Mouse (Mus musculus) forebrain, embryonic 12.5 days (tissue): ENCODE measurements around the gene Mrps21. TPM values are rescaled to one million over a fixed set of nuclear protein-coding genes. Genes with fewer than 3 reads are reported as not detected.
"Not testable (repeated sequence)": the region's sequence is repeated elsewhere in the genome, so short reads cannot be mapped to it uniquely, and the experiment has no call there.

Experiments
- ATAC-seq: fragments of 200-750 bp; cut with Nextera tagmentation; 2 replicates; pipeline ENCODE4 v1.8.0; 2017; ENCODE audit warnings: moderate TSS enrichment; ENCODE audit not compliant: low FRiP score
- H3K27ac ChIP-seq: fragments of 300-500 bp; sonication (generic); 2 replicates; pipeline ENCODE4 v1.5.1; 2016; ENCODE audit warnings: mild to moderate bottlenecking
- H3K27me3 ChIP-seq: fragments of 300-500 bp; sonication (generic); 2 replicates; pipeline ENCODE4 v1.6.1; 2016; ENCODE audit warnings: mild to moderate bottlenecking
- H3K36me3 ChIP-seq: fragments of 300-500 bp; sonication (generic); replicated peaks from 2 replicates; pipeline ENCODE4 v1.6.1; 2016; ENCODE audit warnings: mild to moderate bottlenecking
- H3K4me1 ChIP-seq: fragments of 300-500 bp; sonication (generic); 2 replicates; pipeline ENCODE4 v1.6.1; 2016
- H3K4me2 ChIP-seq: fragments of 300-500 bp; sonication (generic); 2 replicates; pipeline ENCODE4 v1.6.1; 2016; ENCODE audit warnings: mild to moderate bottlenecking, moderate library complexity
- H3K4me3 ChIP-seq: fragments of 300-500 bp; sonication (generic); replicated peaks from 2 replicates; pipeline ENCODE4 v1.5.1; 2016; ENCODE audit warnings: mild to moderate bottlenecking
- H3K9ac ChIP-seq: fragments of 300-500 bp; sonication (generic); 2 replicates; pipeline ENCODE4 v1.6.1; 2016; ENCODE audit warnings: mild to moderate bottlenecking
- H3K9me3 ChIP-seq: fragments of 300-500 bp; sonication (generic); 2 replicates; pipeline ENCODE4 v1.6.1; 2016
- WGBS: fragments of 180-500 bp; shearing (Covaris S2); methylation state at CpG from one replicate; pipeline ENCODE4 v1.1.7; 2016; 5-methylcytosine and 5-hydroxymethylcytosine counted together
- polyA plus RNA-seq: library from polyadenylated mRNA; unstranded; fragments of >200 nt; fragmentation: Nextera tagmentation; extraction: Ambion mirVana; gene quantifications from 2 replicates; pipeline ENCODE4 v1.2.1, GENCODE M21; 2016

The Mrps21 gene
- polyA plus RNA-seq, 1 experiment from 2014 or later, result 348 TPM

GRCm38 (mm10) chr3:95861796-95862195, 9.5 kb downstream of the Mrps21 start:
- H3K36me3 ChIP-seq, result peaks cover 34% of the 10 kb centered on the region
- H3K9me3 ChIP-seq, result no peaks in the 10 kb centered on the region
- ATAC-seq, result no peak
- no peaks in the 10 kb centered on the region for H3K27me3 ChIP-seq
- no peak overlapping the region for H3K4me2 ChIP-seq
- no peak overlapping the region for H3K27ac ChIP-seq
- H3K4me1 ChIP-seq, result no peaks in the 10 kb centered on the region
- 39% methylated on average over 2 of the region's 2 CpGs for WGBS
- no peak overlapping the region for H3K9ac ChIP-seq
- no peak overlapping the region for H3K4me3 ChIP-seq

DNA sequence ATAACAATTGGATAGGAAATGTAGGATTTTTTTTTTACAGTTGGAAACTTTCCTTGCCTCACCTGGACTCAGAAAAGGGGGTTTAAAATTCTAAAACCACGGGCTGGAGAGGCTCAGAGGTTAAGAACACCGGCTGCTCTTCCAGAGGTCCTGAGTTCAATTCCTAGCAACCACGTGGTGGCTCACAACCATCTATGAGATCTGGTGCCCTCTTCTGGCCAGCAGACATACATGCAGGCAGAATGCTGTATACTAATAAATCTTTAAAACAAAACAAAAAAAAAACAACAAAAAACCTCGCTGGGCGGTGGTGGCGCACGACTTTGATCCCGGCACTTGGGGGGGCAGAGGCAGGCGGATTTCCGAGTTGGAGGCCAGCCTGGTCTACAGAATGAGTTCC, 10.1 kb downstream of the Mrps21 start:
- ATAC-seq, result no peak
- Histone ChIP-seq H3K9ac (no peak overlapping the region), H3K27ac (no peak overlapping the region), H3K4me1 (peaks cover under 1% of the 10 kb centered on the region; the same call in 1 of the 2 replicates), H3K4me3 (no peak overlapping the region), H3K36me3 (peaks cover 32% of the 10 kb centered on the region), H3K9me3 (no peaks in the 10 kb centered on the region), H3K4me2 (no peak overlapping the region), H3K27me3 (no peaks in the 10 kb centered on the region)
- 76% methylated on average over 10 of the region's 10 CpGs for WGBS

GRCm38 (mm10) chr3:95860323-95860722, 11.0 kb downstream of the Mrps21 start:
- H3K9ac ChIP-seq, result no peak overlapping the region
- no peaks in the 10 kb centered on the region for H3K27me3 ChIP-seq
- no peak for ATAC-seq
- no peak overlapping the region for H3K4me3 ChIP-seq
- 81% methylated on average over 3 of the region's 3 CpGs for WGBS
- H3K4me1 ChIP-seq, result peaks cover 3% of the 10 kb centered on the region; the same call in 1 of the 2 replicates
- no peaks in the 10 kb centered on the region for H3K9me3 ChIP-seq
- H3K27ac ChIP-seq, result no peak overlapping the region
- H3K36me3 ChIP-seq, result peaks cover 26% of the 10 kb centered on the region
- no peak overlapping the region for H3K4me2 ChIP-seq

GRCm38 (mm10) chr3:95858278-95858677, 13.0 kb downstream of the Mrps21 start:
- H3K4me1 ChIP-seq, result peaks cover 11% of the 10 kb centered on the region
- H3K9me3 ChIP-seq, H3K4me2 ChIP-seq, H3K4me3 ChIP-seq, H3K27ac ChIP-seq, H3K27me3 ChIP-seq, ATAC-seq, H3K9ac ChIP-seq: not testable (repeated sequence)
- H3K36me3 ChIP-seq, result peaks cover 16% of the 10 kb centered on the region
- WGBS, result 90% methylated on average over 3 of the region's 3 CpGs

DNA sequence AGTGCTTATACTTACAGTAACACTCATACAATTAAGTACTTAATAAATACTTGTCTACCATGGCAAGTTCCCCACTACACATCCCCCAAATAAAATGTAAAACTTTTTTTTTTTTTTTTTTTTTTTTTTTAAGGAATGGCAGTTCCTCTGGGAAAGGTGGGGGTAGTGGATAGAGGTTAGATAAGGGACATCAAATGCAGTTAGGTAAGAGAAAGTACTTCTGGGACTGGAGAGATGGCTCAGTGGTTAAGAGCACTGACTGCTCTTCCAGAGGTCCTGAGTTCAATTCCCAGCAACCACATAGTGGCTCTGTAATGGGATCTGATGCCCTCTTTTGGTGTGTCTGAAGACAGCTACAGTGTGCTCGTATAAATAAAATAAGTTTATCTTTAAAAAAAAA, 14.3 kb downstream of the Mrps21 start:
- not testable (repeated sequence) for H3K27me3 ChIP-seq, H3K27ac ChIP-seq, H3K4me2 ChIP-seq, H3K4me3 ChIP-seq, H3K9ac ChIP-seq, H3K9me3 ChIP-seq, ATAC-seq
- WGBS, result 91% methylated on average over 1 of the region's 1 CpGs
- peaks cover 21% of the 10 kb centered on the region for H3K36me3 ChIP-seq
- H3K4me1 ChIP-seq, result peaks cover 11% of the 10 kb centered on the region

DNA sequence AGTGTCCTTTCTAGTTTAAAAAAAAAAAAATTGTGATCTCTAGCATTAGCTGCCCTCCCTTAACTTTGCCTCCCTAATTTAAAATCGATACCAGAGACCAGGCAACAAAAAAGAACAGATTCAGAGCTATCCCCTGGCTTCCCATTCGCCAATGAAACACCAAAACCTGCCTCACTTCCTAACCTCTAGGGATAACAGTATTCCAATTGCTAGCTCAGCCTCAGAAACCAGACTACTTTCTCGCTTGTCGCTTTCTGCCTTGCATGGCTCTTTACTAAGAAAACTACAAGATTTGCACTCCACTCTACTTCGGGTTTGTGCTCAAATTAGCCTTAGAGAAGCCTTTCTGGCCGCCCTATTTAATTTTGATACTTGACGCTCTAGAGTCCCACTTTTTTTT, 15.2 kb downstream of the Mrps21 start:
- no peaks in the 10 kb centered on the region for H3K9me3 ChIP-seq
- no peak; the same call in none of the 2 replicates for ATAC-seq
- H3K4me3 ChIP-seq, result peak overlapping the region; percentile 91
- H3K36me3 ChIP-seq, result peaks cover 22% of the 10 kb centered on the region
- H3K4me1 ChIP-seq, result peaks cover 11% of the 10 kb centered on the region
- H3K9ac ChIP-seq, result peak overlapping the region; percentile 90
- H3K27ac ChIP-seq, result peak overlapping the region; percentile 74
- H3K27me3 ChIP-seq, result no peaks in the 10 kb centered on the region
- 21% methylated on average over 7 of the region's 7 CpGs for WGBS
- peak overlapping the region; percentile 79 for H3K4me2 ChIP-seq

GRCm38 (mm10) chr3:95855502-95856089, 15.7 kb downstream of the Mrps21 start, which contains the start of gene Prpf3:
TSS of gene Prpf3 (minus strand) at chr3:95855885.
- Histone ChIP-seq H3K9me3 (no peaks in the 10 kb centered on the region), H3K4me2 (peak within 1 kb of the TSS; percentile 79), H3K9ac (peak within 1 kb of the TSS; percentile 90), H3K36me3 (peaks cover 27% of the 10 kb centered on the region), H3K27me3 (no peaks in the 10 kb centered on the region), H3K4me3 (peak within 1 kb of the TSS; percentile 91), H3K27ac (peak within 1 kb of the TSS; percentile 74), H3K4me1 (peaks cover 11% of the 10 kb centered on the region)
- under 1% methylated on average over 56 of the region's 56 CpGs for WGBS
- peak; percentile 100 for ATAC-seq

DNA sequence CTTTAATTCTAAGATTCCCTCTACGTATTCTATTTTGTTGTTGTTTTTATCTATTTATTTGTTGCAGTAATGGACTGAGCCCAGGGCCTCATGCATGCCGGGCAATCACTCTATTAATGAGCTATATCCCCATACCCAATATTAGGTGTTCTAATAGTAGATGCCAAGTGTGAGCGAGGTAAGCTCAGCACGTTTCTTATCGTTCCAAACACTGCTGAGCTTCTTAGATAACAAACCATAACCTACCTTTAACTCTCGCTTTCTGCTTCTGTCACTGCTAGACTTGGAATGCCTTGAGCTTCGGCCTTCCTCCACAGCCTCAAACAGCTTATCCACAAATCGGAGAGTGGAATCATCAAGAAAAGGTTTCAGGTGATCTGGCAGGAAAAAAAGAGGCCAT, 20.0 kb downstream of the Mrps21 start:
- no peak overlapping the region for H3K4me3 ChIP-seq
- no peak overlapping the region for H3K27ac ChIP-seq
- H3K36me3 ChIP-seq, result peaks cover 69% of the 10 kb centered on the region
- no peak overlapping the region for H3K4me2 ChIP-seq
- H3K9ac ChIP-seq, result no peak overlapping the region
- H3K27me3 ChIP-seq, result no peaks in the 10 kb centered on the region
- peaks cover 11% of the 10 kb centered on the region for H3K4me1 ChIP-seq
- H3K9me3 ChIP-seq, result no peaks in the 10 kb centered on the region
- 94% methylated on average over 8 of the region's 8 CpGs for WGBS
- ATAC-seq, result no peak

- Histone ChIP-seq H3K27ac (no peak overlapping the region), H3K36me3 (peaks cover 76% of the 10 kb centered on the region), H3K4me3 (no peak overlapping the region), H3K4me1 (peaks cover 8% of the 10 kb centered on the region), H3K4me2 (no peak overlapping the region), H3K27me3 (no peaks in the 10 kb centered on the region), H3K9me3 (no peaks in the 10 kb centered on the region), H3K9ac (no peak overlapping the region)
- 91% methylated on average over 4 of the region's 4 CpGs for WGBS
- ATAC-seq, result no peak
Observed at GRCm38 (mm10) chr3:95850611-95851010, 20.7 kb downstream of the Mrps21 start.

GRCm38 (mm10) chr3:95842503-95843214, 28.7 kb downstream of the Mrps21 start:
- Histone ChIP-seq H3K4me2 (no peak overlapping the region), H3K9me3 (no peaks in the 10 kb centered on the region), H3K36me3 (peaks cover 86% of the 10 kb centered on the region), H3K27ac (no peak overlapping the region), H3K27me3 (no peaks in the 10 kb centered on the region), H3K4me1 (no peaks in the 10 kb centered on the region), H3K9ac (no peak overlapping the region), H3K4me3 (no peak overlapping the region)
- 92% methylated on average over 3 of the region's 3 CpGs for WGBS
- ATAC-seq, result no peak

- Histone ChIP-seq H3K36me3 (peaks cover 82% of the 10 kb centered on the region), H3K4me3 (no peak overlapping the region), H3K9me3 (no peaks in the 10 kb centered on the region), H3K27me3 (no peaks in the 10 kb centered on the region), H3K4me1 (no peaks in the 10 kb centered on the region), H3K27ac (no peak overlapping the region), H3K9ac (no peak overlapping the region), H3K4me2 (no peak overlapping the region)
- ATAC-seq, result no peak
- WGBS, result 97% methylated on average over 2 of the region's 2 CpGs
Observed at GRCm38 (mm10) chr3:95839250-95839649, 32.1 kb downstream of the Mrps21 start.

GRCm38 (mm10) chr3:95829053-95829452, 42.3 kb downstream of the Mrps21 start:
- Histone ChIP-seq H3K4me3 (no peak overlapping the region), H3K4me2 (no peak overlapping the region), H3K9ac (no peak overlapping the region), H3K4me1 (no peaks in the 10 kb centered on the region), H3K9me3 (no peaks in the 10 kb centered on the region), H3K27me3 (no peaks in the 10 kb centered on the region), H3K27ac (no peak overlapping the region), H3K36me3 (peaks cover 60% of the 10 kb centered on the region)
- WGBS, result 97% methylated on average over 4 of the region's 4 CpGs
- no peak for ATAC-seq

DNA sequence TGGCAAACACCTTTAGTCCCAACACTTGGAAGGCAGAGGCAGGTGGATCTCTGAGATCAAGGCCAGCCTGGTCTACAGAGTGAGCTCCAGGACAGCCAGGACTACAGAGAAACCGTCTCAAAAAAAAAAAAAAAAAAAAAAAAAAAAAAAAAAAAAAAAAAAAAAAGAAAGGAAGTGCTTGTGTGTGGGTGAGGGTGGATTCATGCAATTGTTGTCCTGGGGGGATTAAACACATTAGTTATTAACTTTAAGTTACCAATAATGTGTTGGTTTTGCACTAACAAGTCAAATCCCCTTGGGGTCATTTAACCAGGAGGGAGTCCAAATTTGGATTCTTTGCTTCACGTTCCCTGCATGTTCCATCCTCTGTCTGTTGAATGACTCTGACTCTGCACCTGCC, 45.0 kb downstream of the Mrps21 start:
- no peak overlapping the region for H3K27ac ChIP-seq
- 76% methylated on average over 2 of the region's 2 CpGs for WGBS
- peaks cover 34% of the 10 kb centered on the region for H3K36me3 ChIP-seq
- no peaks in the 10 kb centered on the region for H3K27me3 ChIP-seq
- H3K9ac ChIP-seq, result no peak overlapping the region
- no peaks in the 10 kb centered on the region for H3K9me3 ChIP-seq
- H3K4me1 ChIP-seq, result no peaks in the 10 kb centered on the region
- ATAC-seq, result no peak
- H3K4me3 ChIP-seq, result no peak overlapping the region
- H3K4me2 ChIP-seq, result no peak overlapping the region
